In genomic region chr5:133569096-133569495, GRCm38 (mm10) we compare ENCODE assay signal across 15 mouse cellular contexts.
A peak's percentile ranks its signal among the peaks of the same experiment; 100 is the strongest.
DNase-seq lines count a peak whose midpoint lies in the region; ATAC-seq and TF ChIP-seq lines count a peak whose summit lies in the region.
"Had no signal": no experiment of that assay in that cellular context is flagged by ENCODE, and none has a peak within 500 bp of the region (broad histone marks: within the 10 kb centered on the region; RNA-seq: fewer than 3 reads in every experiment).

No protein-coding gene starts in this region.

- TF ChIP-seq CTCF in intestine, postnatal 0 days (IDR thresholded peaks at IDR 0.05; ENCODE audit: low read depth), result no peak

- H3K9me3 ChIP-seq in intestine, embryonic 14.5 days (ENCODE audit: control insufficient read depth, low read length), result no peaks in the 10 kb centered on the region
- no peaks in the 10 kb centered on the region for H3K9me3 ChIP-seq in intestine, postnatal 0 days (ENCODE audit: control insufficient read depth)
- no peaks in the 10 kb centered on the region for H3K9me3 ChIP-seq in embryonic facial prominence, embryonic 14.5 days (ENCODE audit: control insufficient read depth, low read length)
- H3K9me3 ChIP-seq: embryonic facial prominence, embryonic 13.5 days; forebrain, embryonic 10.5 days had no signal

- H3K27ac ChIP-seq in intestine, embryonic 14.5 days (ENCODE audit: low read depth), result no peak overlapping the region
- no peak overlapping the region for H3K27ac ChIP-seq in intestine, postnatal 0 days (ENCODE audit: low read depth, low read length)
- no peak overlapping the region for H3K27ac ChIP-seq in embryonic facial prominence, embryonic 14.5 days (replicated peaks; ENCODE audit: low read depth, low read length)
- H3K27ac ChIP-seq: embryonic facial prominence, embryonic 13.5 days; forebrain, embryonic 10.5 days; hindbrain, embryonic 14.5 days had no signal

- no peaks in the 10 kb centered on the region for H3K36me3 ChIP-seq in intestine, embryonic 14.5 days (ENCODE audit: control insufficient read depth, insufficient read depth, low read length)
- H3K36me3 ChIP-seq in intestine, postnatal 0 days (ENCODE audit: control insufficient read depth, insufficient read depth), result no peaks in the 10 kb centered on the region
- H3K36me3 ChIP-seq in embryonic facial prominence, embryonic 14.5 days (ENCODE audit: control insufficient read depth, insufficient read depth, low read length), result no peaks in the 10 kb centered on the region
- H3K36me3 ChIP-seq: embryonic facial prominence, embryonic 13.5 days; forebrain, embryonic 10.5 days; G1E had no signal

- WGBS in intestine, embryonic 14.5 days, result 83% methylated on average over 2 of the region's 2 CpGs
- 77% methylated on average over 2 of the region's 2 CpGs for WGBS in intestine, postnatal 0 days
- 85% methylated on average over 2 of the region's 2 CpGs for WGBS in embryonic facial prominence, embryonic 14.5 days

- peak; percentile 73 for DNase-seq in intestine, embryonic 14.5 days (ENCODE audit: low spot score)
- peak; percentile 25 for DNase-seq in retina, embryonic 14.5 days (ENCODE audit: low spot score)
- no peak for DNase-seq in retina, postnatal 1 day
- peak; percentile 44 for DNase-seq in embryonic facial prominence, embryonic 14.5 days (ENCODE audit: low spot score)
- no peak for DNase-seq in spleen, postnatal 10 days (ENCODE audit: low spot score in 2 of 2)
- DNase-seq: cerebellum, adult 9-10 months; gastrocnemius, postnatal 14 days; lung, postnatal 14 days; right cerebral cortex, postnatal 14 days had no signal

- H3K4me1 ChIP-seq in intestine, embryonic 14.5 days (replicated peaks; ENCODE audit: control insufficient read depth, insufficient read depth, low read length), result no peaks in the 10 kb centered on the region
- H3K4me1 ChIP-seq in intestine, postnatal 0 days (replicated peaks; ENCODE audit: control insufficient read depth, insufficient read depth, low read length), result no peaks in the 10 kb centered on the region
- no peaks in the 10 kb centered on the region for H3K4me1 ChIP-seq in embryonic facial prominence, embryonic 14.5 days (ENCODE audit: control insufficient read depth, insufficient read depth, low read length)
- H3K4me1 ChIP-seq: embryonic facial prominence, embryonic 13.5 days; forebrain, embryonic 10.5 days had no signal

- H3K9ac ChIP-seq in intestine, embryonic 14.5 days (ENCODE audit: low read length), result no peak overlapping the region
- no peak overlapping the region for H3K9ac ChIP-seq in intestine, postnatal 0 days (ENCODE audit: low read depth, low read length)
- no peak overlapping the region for H3K9ac ChIP-seq in embryonic facial prominence, embryonic 14.5 days (ENCODE audit: low read depth, low read length)
- H3K9ac ChIP-seq: embryonic facial prominence, embryonic 13.5 days; hindbrain, embryonic 14.5 days had no signal

- no peaks in the 10 kb centered on the region for H3K27me3 ChIP-seq in intestine, embryonic 14.5 days (replicated peaks; ENCODE audit: control insufficient read depth, insufficient read depth, low read length)
- no peaks in the 10 kb centered on the region for H3K27me3 ChIP-seq in intestine, postnatal 0 days (replicated peaks; ENCODE audit: control insufficient read depth, insufficient read depth, low read length)
- H3K27me3 ChIP-seq in embryonic facial prominence, embryonic 14.5 days (replicated peaks; ENCODE audit: control insufficient read depth, insufficient read depth, low read length), result no peaks in the 10 kb centered on the region
- H3K27me3 ChIP-seq: embryonic facial prominence, embryonic 13.5 days had no signal

- H3K4me3 ChIP-seq in intestine, embryonic 14.5 days (ENCODE audit: low read depth, low read length), result no peak overlapping the region
- H3K4me3 ChIP-seq in intestine, postnatal 0 days (ENCODE audit: low read depth, low read length), result no peak overlapping the region
- H3K4me3 ChIP-seq in embryonic facial prominence, embryonic 14.5 days (ENCODE audit: low read depth, low read length), result no peak overlapping the region
- H3K4me3 ChIP-seq: embryonic facial prominence, embryonic 13.5 days; forebrain, embryonic 10.5 days had no signal

- no peak overlapping the region for H3K4me2 ChIP-seq in intestine, embryonic 14.5 days (ENCODE audit: low read length)
- H3K4me2 ChIP-seq in intestine, postnatal 0 days (replicated peaks; ENCODE audit: low read depth), result no peak overlapping the region
- H3K4me2 ChIP-seq in embryonic facial prominence, embryonic 14.5 days (ENCODE audit: low read depth, low read length), result no peak overlapping the region
- H3K4me2 ChIP-seq: embryonic facial prominence, embryonic 13.5 days; hindbrain, embryonic 14.5 days had no signal

- no peak for ATAC-seq in intestine, embryonic 14.5 days (replicated peaks; ENCODE audit: low FRiP score, low TSS enrichment, low read depth)
- no peak for ATAC-seq in intestine, postnatal 0 days
- no peak for ATAC-seq in embryonic facial prominence, embryonic 14.5 days (ENCODE audit: low read depth)
- no peak for ATAC-seq in inflammation-experienced regulatory T-cells, adult 6 months

Comparison
In these comparisons a context has a peak if more than half of its experiments do, and no peak if none do; other contexts are left out.
1. DNase-seq: peak in intestine, embryonic 14.5 days (single experiment), retina, embryonic 14.5 days (single experiment) and embryonic facial prominence, embryonic 14.5 days (single experiment); none in retina, postnatal 1 day (single experiment) and spleen, postnatal 10 days (0 of 2).